Mouse (Mus musculus) 416B (cell line): ENCODE results near the gene Slc39a11.

Experiments used
- DNase-seq: peaks from one replicate; pipeline ENCODE4 v3.0.0; 2011; ENCODE audit warnings: low read depth

Gene Slc39a11

GRCm38 (mm10) chr11:113539502-113540209 is 110.2 kb downstream of the Slc39a11 start:
- DNase-seq, result no peak

DNA sequence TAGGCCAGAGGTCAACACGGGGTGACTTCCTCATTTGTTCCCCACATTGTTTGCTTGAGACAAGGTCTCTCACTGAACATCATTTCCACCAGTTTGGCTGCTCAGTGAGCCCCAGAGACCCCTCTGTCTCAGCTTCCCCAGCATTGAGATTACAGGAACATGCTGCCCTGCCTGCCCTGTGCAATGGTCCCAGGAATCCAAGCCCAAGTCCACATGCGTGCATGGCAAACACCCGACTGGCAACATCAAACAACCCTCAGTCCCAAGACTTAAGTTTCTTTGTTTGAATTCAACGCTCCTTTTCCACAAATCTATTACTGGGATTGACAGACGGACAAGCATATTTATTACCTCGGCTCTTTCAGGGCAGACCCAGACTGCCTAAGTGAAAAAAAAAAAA is 110.8 kb downstream of the Slc39a11 start:
- no peak for DNase-seq

GRCm38 (mm10) chr11:113538406-113538917 is 111.4 kb downstream of the Slc39a11 start:
- DNase-seq, result peak; percentile 15

DNA sequence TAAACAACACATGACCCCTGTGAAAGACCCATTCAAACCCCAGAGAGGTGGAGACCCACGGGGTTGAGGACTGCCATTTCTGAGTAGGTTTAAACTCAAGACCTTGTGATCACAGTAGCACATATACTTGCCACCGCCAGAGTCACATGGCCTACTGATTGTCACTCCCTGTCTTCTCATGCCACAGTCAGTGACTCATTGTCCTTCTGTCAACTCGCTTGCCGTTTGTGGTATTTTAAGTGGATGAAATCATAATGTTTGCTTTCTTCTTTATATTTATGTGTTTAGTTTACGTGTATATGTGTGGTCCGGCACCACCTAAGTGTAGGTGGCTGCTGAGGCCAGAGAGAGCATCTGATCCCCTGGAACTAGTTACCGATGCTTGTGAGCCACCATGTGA is 112.2 kb downstream of the Slc39a11 start:
- DNase-seq, result peak; percentile 83

DNA sequence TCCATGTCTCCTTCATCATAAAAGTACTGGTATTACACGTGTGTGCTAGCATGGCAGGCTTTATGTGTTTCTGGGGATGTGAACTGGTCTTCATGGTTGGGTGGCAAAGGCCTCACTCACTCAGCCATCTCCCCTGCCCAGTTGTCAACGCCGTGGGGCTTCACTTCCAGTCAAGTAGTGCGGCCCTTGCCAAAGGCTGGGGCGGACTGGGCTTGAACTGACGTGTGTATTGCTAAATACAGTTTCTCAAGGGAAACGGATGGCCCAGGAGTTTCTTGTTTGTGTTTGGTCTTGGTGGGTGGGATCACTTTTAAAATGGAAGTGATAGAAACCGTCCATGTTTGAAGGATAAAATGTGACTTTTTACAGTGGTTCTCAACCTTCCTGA is 112.7 kb downstream of the Slc39a11 start:
- no peak for DNase-seq

GRCm38 (mm10) chr11:113536308-113537198 is 113.3 kb downstream of the Slc39a11 start:
- DNase-seq, result peak; percentile 55

DNA sequence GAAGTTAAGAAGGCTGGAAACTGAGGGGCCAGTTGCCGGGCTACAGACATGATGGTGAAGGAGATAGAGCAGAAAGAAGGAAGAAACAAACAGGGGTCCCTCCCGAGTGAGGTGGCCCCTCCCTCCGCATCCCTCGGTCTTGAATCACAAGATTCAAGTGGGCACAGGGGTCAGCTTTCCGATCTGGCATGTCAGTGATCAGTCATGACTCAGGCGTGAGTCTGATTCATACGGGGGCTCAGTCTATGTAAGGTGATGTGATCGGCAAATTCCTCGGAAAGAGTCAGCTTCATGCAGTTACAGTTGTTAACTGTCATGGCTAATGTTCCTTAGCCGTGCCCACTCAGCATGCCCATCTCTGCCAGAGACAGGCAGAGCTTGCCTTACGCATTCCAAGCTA is 115.5 kb downstream of the Slc39a11 start:
- no peak for DNase-seq

- DNase-seq, result no peak
Observed at GRCm38 (mm10) chr11:113533931-113534330, 115.9 kb downstream of the Slc39a11 start.

DNA sequence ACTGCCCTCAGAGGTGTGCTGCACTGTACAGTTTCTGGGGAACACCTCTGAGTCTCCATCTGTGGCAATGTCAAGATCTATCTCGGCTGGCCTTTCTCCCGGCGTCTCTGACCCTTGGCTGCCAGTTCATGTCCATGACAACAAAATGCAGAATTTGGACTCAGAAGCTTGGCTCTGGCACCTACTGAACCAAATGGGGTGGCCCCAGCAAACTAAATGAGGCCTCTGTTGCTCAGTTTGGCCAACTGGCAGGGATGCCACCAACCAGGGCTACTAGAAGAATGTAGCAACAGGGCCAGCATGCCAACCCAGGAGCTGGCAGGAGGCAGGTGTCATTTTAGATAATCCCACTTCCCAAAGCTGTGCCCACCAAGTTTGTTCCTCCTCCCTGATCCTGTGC is 121.5 kb downstream of the Slc39a11 start:
- no peak for DNase-seq

DNA sequence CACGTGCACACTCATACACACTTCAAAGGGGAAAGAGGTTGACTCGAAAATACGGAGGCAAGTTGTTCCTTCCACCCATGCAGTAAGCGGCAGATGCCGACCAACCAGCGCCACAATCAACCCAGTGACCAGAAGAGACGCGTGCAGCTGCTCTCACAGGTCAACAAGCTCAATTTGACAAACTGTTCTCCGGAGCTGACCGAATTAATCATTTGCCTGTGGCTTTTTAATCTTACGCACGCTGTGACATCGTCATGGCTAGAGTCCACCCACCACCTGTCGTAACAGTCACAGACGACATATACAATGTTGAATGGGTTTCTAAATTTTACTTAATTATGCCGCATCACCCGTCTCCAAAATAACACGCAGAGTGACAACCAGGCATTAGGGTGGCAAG is 124.1 kb downstream of the Slc39a11 start:
- DNase-seq, result no peak

- no peak for DNase-seq
Observed at GRCm38 (mm10) chr11:113522726-113523125, 127.2 kb downstream of the Slc39a11 start.

GRCm38 (mm10) chr11:113521469-113522190 is 128.2 kb downstream of the Slc39a11 start:
- no peak for DNase-seq

- no peak for DNase-seq
Observed at GRCm38 (mm10) chr11:113520851-113521461, 128.9 kb downstream of the Slc39a11 start.

DNA sequence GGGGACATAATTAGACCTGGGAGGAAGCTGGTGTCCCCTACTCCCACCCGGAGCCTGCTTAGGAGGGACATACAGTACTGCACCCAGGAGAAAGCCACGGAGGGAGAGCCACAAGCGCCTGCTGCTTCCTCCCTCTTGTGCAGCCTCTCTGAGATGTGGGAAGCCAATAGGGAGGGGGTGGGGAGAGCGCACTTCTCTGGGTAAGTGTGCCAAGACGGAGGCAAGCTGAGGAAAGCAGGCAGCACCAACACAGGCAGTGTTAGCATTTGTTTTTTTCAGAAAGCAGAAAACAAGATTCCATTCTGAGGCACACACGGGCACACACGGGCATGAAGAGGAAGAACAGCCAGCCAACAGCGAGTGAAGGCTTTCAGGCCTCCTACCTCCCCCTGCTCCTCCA is 129.5 kb downstream of the Slc39a11 start:
- DNase-seq, result no peak

- no peak for DNase-seq
Observed at GRCm38 (mm10) chr11:113519973-113520372, 129.9 kb downstream of the Slc39a11 start.

GRCm38 (mm10) chr11:113518176-113518575 is 131.7 kb downstream of the Slc39a11 start:
- DNase-seq, result no peak

DNA sequence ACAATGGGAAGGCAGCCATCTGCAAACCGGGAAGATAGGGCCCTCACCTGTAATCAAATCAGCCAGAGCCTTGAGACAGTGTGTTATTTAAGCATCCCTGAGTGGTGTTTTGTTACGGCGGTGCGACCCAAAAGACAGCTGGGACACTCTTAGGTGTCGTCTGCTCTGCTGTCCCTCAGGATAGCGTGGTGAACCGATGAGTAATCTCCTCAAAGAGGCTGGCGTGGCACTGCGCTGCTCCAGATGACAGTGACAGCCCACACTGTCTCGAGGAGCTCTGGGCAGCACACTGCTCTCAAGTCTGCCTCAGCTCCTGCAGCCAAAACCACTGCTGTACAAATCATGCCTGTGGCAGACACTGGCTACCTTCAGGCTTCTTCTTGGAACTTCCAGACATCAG is 133.7 kb downstream of the Slc39a11 start:
- DNase-seq, result no peak

DNA sequence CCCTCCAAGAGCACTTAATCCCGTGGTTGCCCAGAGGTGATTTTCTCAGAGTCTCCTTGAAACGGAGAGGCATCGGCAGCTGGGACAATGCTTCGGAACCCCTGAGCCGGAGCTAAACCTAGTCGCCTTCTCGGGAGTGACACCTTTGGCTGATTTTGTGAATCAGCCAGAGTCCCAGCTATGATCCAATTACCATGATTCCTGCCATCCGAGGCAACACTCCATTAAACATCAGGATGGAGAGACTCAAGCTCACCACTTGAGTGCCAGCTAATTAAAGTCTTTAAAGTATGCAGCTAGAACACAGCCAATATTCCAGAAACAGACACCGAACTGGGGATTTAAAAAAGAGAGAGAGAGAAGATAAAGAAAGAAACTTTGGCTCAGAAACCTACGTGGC is 136.9 kb downstream of the Slc39a11 start:
- no peak for DNase-seq

- no peak for DNase-seq
Observed at GRCm38 (mm10) chr11:113512150-113512549, 137.7 kb downstream of the Slc39a11 start.

- DNase-seq, result no peak
Observed at GRCm38 (mm10) chr11:113510969-113511625, 138.8 kb downstream of the Slc39a11 start.

DNA sequence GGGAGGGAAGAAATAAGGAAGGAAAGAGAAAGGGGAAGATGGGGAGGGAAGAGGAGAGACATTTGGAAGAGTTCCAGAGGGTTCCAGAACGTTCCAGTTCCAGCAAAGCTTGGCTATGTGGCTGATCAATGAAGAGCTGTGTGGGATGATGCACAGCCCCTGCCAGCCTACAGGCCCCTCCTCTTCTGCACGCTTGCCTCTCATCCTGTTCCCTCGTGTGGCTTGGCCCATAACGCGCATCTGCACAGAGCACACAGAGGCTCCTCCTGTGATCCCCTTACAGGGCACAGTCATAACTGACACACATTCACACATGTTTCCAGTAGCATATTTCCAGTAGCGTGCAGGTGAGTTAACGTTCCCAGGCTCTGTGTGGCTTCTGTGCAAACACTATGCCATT is 139.6 kb downstream of the Slc39a11 start:
- no peak for DNase-seq
